Mouse (Mus musculus) testis, adult 2 months (tissue): ENCODE measurements around the gene Sf1.

Source experiments
- CTCF ChIP-seq: fragments of 200-500 bp; IDR thresholded peaks from 2 replicates; pipeline ENCODE4 v1.5.1; 2012; ENCODE audit warnings: low read depth, mild to moderate bottlenecking, inconsistent platforms, low read length, moderate library complexity; ENCODE audit not compliant: control insufficient read depth, insufficient read depth, insufficient replicate concordance
- POLR2A ChIP-seq: fragments of 200-500 bp; IDR thresholded peaks from 2 replicates; pipeline ENCODE4 v1.6.1; 2012; ENCODE audit warnings: low read depth, mild to moderate bottlenecking, inconsistent platforms, low read length, moderate library complexity; ENCODE audit not compliant: control insufficient read depth

GRCm38 (mm10) chr19:6372433-6372832 is 8.9 kb downstream of the Sf1 start:
- no peak for TF ChIP-seq CTCF
- TF ChIP-seq POLR2A: no peak
